Mouse (Mus musculus) cortical plate, adult 2 months (tissue): ENCODE measurements around the gene Cep41. TPM values are rescaled to one million over a fixed set of nuclear protein-coding genes. Genes with fewer than 3 reads are reported as not detected.

Experiments used
- H3K27ac ChIP-seq: fragments of 200-500 bp; 2 replicates; pipeline ENCODE4 v1.5.1; 2012; ENCODE audit warnings: low read length, control low read depth, inconsistent platforms; ENCODE audit not compliant: insufficient read depth
- H3K4me1 ChIP-seq: fragments of 200-500 bp; 2 replicates; pipeline ENCODE4 v1.6.1; 2011; ENCODE audit warnings: low read length; ENCODE audit not compliant: control insufficient read depth, insufficient read depth
- H3K4me3 ChIP-seq: fragments of 200-500 bp; 2 replicates; pipeline ENCODE4 v1.5.1; 2011; ENCODE audit warnings: mild to moderate bottlenecking, low read length, control low read depth; ENCODE audit not compliant: insufficient read depth
- CTCF ChIP-seq: fragments of 200-500 bp; IDR thresholded peaks from 2 replicates; pipeline ENCODE4 v1.5.1; 2011; ENCODE audit warnings: mild to moderate bottlenecking, control low read depth, low read length; ENCODE audit not compliant: insufficient read depth; ENCODE audit errors: extremely low read depth
- POLR2A ChIP-seq: fragments of 200-500 bp; IDR thresholded peaks from 2 replicates; pipeline ENCODE4 v1.6.1; 2011; ENCODE audit warnings: mild to moderate bottlenecking, low read length, control low read depth; ENCODE audit not compliant: insufficient read depth; ENCODE audit errors: extremely low read depth
- polyA plus RNA-seq: library from polyadenylated mRNA; depleted of rRNA; stranded (reverse); fragments of >200 nt; gene quantifications from 2 replicates; pipeline ENCODE4 v1.2.3, GENCODE M21; 2012; rRNA removed

Gene Cep41
- 5.7 and 5.8 TPM in 2 replicates for polyA plus RNA-seq

GRCm38 (mm10) chr6:30693350-30693991, at the start of gene Cep41:
Gene Cep41, minus strand, starts transcription at chr6:30693749.
- Histone ChIP-seq H3K27ac (peak within 1 kb of the TSS; percentile 62), H3K4me1 (peaks cover 1% of the 10 kb centered on the region; the same call in 1 of the 2 replicates), H3K4me3 (peak within 1 kb of the TSS; percentile 80)
- TF ChIP-seq POLR2A (0 out of 2 replicates have a peak, but pooled peaks have one; percentile 14), CTCF (no peak)

DNA sequence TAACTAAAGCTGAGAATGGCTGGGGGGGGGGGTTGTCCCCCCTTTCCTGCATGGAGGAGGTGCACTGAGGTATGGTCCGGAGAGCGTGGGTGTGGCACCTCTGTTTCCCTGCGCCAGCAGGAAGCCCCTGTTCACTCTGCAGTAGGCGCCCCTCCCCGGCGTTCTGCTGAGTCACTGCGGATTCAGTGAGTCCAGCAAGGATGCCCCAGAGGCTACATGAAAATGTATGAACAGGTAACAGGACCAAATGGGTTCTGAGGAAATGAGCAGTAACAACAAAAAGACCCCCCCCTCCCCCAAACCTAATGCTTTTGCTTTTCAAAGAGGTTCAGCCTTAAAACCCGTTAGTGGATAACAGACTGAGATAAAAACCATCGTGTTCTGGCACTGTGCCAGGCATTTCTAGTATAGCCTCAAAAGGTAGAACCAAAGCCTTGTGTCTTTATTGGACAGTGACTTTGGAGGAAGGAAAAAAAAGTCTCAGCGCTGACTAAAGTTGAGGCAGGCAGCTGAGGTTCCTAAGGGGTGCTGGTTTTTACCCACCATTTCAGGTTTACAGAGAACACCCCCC, 45.7 kb upstream of the Cep41 start:
- TF ChIP-seq CTCF (no peak), POLR2A (no peak)
- 0 out of 2 replicates have a peak overlapping the region, but pooled peaks have one; percentile 13 for H3K27ac ChIP-seq
- peak overlapping the region; percentile 61 for H3K4me3 ChIP-seq
- peaks cover 1% of the 10 kb centered on the region; the same call in 1 of the 2 replicates for H3K4me1 ChIP-seq

GRCm38 (mm10) chr6:30738464-30739006, 45.0 kb upstream of the Cep41 start:
- Histone ChIP-seq H3K27ac (no peak overlapping the region), H3K4me1 (peaks cover 1% of the 10 kb centered on the region), H3K4me3 (peak overlapping the region; percentile 61)
- TF ChIP-seq POLR2A (no peak), CTCF (no peak)

GRCm38 (mm10) chr6:30737548-30738463, 44.3 kb upstream of the Cep41 start:
- peaks cover 1% of the 10 kb centered on the region for H3K4me1 ChIP-seq
- TF ChIP-seq POLR2A (peak; percentile 98), CTCF (no peak)
- H3K27ac ChIP-seq: peak overlapping the region; percentile 75; the same call in 1 of the 2 replicates
- peak overlapping the region; percentile 61 for H3K4me3 ChIP-seq

- H3K4me3 ChIP-seq: peak overlapping the region; percentile 61
- no peak overlapping the region for H3K27ac ChIP-seq
- no peak for TF ChIP-seq POLR2A
- TF ChIP-seq CTCF: peak; percentile 58
- peaks cover 1% of the 10 kb centered on the region for H3K4me1 ChIP-seq
Observed at GRCm38 (mm10) chr6:30736864-30737547, 43.5 kb upstream of the Cep41 start.

DNA sequence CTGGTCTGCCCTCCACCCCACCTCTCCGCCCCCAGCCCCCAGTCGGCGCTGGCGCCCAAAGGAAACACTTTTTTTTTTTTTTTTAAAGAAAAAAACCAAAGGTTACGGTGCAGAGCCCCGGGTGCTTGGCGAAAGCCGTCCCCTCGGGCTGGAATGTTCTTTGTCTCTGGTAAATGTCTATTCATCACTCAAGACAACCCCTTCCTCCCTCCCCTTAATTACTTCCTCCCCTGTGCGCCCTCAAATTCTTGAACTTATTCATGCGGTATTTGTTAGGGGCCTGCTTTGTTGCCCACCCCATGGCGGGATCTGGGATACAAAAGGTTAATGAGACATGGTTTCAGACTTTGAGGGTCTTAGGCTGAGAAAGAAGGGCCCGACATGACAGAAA, 42.8 kb upstream of the Cep41 start:
- Histone ChIP-seq H3K4me3 (peak overlapping the region; percentile 61; the same call in 1 of the 2 replicates), H3K4me1 (peaks cover 1% of the 10 kb centered on the region), H3K27ac (no peak overlapping the region)
- no peak for TF ChIP-seq POLR2A
- TF ChIP-seq CTCF: no peak

DNA sequence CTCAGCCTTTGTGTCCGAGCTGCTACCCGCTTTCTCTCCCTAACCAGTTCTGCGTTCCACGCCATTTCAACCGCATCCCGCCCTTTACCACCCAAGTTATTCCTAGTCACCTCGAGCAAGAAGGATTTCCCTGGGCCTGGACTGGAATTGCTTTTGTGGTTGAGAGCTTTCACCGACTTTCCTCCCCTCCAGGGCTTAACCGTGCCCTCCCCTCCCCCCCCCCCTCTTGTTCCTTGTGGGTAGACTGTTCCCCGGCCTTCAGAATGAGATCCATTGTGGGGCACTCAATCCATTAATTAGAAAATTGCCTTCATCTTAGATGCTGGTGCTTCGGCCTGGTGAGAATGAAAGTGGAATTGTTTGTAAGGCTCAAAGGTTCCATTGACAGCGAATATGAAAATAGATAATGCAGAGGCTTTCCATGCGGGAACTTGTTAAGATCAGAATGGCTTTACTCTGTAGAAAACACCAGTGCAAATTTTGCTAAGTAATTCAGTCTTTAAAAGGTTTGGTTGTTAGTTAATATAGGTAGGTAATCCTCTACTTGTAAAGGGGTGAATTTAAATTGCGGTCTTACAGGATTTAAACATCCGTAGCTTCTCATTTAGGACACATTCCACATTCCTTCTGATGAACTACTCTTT, 42.3 kb upstream of the Cep41 start:
- H3K4me3 ChIP-seq: no peak overlapping the region
- H3K4me1 ChIP-seq: peaks cover 1% of the 10 kb centered on the region
- no peak for TF ChIP-seq POLR2A
- TF ChIP-seq CTCF: no peak
- no peak overlapping the region for H3K27ac ChIP-seq

DNA sequence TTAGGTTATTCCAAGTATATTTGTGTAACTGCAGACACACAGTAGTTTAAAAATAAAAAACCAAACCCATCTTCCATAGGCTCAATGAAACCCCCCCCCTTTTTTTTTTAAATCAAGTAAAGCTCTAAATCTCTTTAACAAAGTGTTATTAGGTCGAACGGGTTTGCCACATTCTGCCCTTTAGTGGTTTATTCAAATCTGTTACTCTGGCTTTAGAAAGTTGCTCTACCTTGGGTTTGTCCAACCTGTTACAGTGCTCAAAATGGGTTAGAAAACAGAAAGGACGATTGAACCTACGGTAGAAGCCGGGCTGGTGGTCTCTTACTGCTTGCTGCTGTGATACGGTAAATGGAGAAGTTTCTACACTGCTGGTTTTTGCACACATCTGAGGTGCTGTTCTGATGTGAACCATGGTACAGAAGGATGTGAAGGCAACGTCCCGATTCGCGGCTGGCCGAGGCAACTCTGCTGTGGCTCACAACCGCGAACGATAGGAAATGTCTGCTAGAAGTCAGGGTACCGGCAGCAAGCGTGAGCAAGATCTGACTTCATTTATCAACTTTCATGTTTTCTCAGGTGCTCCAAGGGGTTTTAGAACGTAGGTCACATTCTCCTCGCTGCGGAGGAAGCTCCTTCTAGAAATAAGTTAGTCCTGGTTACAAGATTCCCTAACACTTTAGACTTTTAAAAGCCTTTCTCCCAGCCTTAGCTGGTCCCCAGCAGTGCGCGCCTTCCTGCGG, 41.6 kb upstream of the Cep41 start:
- Histone ChIP-seq H3K4me1 (peaks cover 1% of the 10 kb centered on the region), H3K4me3 (no peak overlapping the region), H3K27ac (no peak overlapping the region)
- TF ChIP-seq CTCF (no peak), POLR2A (no peak)
